Mouse (Mus musculus): Measurements from ENCODE around the gene Evi5l. TPM values are rescaled to one million over a fixed set of nuclear protein-coding genes. Genes with fewer than 3 reads are reported as not detected.

Gene Evi5l
- 5.2 TPM for polyA plus RNA-seq (2014; fragmentation: Illumina TruSeq; extraction: RNeasy Lipid Tissue Mini Kit (QIAGEN cat#74804); ENCODE audit: low read depth, low replicate concordance)

DNA sequence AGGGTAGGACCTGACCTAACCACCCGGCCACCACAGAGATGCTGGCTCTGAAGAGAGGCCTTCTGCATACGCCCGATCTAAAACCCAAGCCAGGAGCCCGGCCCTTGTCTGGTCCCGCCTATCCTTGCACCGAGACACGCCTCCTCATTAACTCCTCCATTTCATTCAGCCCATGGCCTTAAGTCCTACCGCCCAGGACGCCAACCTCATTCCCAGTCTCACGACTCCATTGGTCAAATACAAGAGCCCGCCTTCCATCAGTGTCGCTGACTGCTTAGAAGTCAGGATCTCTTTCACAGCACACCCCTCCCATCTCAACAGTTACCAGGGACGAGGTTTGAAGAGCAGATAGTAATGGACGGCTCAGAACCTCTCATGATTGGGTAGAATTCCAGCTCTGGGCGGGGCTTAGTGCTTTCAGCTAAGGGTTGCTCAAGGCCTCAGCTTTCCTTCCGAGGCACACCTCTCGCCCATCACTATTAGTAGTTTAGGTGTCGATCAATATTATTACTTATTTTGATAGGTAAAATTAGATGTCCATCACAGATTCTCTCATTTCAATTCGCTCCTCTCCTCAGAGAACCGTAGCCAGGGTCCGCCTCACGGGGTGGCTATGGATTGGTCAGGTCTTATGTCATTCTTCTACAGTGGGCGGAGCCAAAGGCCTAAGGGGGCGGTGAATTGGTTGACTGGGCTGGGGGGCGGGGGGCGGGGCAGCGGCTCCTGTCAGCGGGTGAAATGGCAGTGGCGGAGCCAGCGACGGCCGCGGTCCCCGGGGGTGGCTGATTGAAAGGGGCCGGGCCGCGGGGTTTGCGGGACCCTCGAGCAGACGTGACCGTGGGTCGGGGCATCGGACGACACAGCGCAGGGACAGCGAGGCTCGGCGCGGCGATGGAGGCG is at the start of gene Evi5l:
Gene Evi5l, plus strand, starts transcription at position 716 of the 900 bp plus-strand sequence.

GRCm38 (mm10) chr8:4133798-4134197 is 32.6 kb upstream of the Evi5l start, which contains the start of gene Cd209g:
Cd209g (plus strand) TSS chr8:4134098.

GRCm38 (mm10) chr8:4216791-4217621 is 50.6 kb downstream of the Evi5l start, which contains the start of gene Prr36:
Prr36 (minus strand) TSS chr8:4217459.

GRCm38 (mm10) chr8:4226739-4227347 is 60.5 kb downstream of the Evi5l start, which contains the start of gene Lrrc8e:
Lrrc8e (plus strand) TSS chr8:4226827.

GRCm38 (mm10) chr8:4238434-4239192 is 72.2 kb downstream of the Evi5l start, which contains the start of the genes Map2k7 and Gm49320:
Map2k7 (plus strand) TSS chr8:4238740.
Gm49320 (plus strand) TSS chr8:4238865.

DNA sequence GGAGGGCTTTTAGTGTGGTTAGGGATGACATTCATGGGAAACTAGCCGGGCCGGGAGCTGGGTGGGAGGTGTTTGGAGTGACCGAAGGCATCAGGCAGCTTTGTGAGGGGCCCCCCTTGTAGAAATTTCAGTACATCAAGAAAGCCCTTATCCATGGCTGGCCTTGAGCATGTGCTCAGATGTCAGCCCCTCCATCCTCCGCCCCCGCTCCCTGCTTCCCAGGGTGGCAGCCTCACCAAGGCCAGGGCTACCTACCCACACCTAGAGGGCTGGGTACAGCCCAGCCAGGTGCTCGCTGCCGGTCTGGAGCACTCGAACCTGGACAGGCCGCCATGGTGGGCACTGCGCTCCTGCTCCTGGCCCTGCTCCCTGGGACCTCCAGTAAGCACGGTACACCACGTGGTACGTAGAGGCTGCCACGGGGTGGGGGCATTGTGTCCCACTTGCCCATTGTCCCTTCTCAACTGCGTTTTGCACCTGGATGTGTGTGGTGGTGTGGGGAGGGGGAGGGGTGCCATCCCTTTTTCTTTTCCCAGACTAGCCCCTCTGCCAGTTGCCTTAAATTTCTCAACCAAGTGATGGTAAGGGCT is 81.7 kb downstream of the Evi5l start, which contains the start of gene Tgfbr3l:
Gene Tgfbr3l, plus strand, starts transcription at position 264 of the 590 bp plus-strand sequence.

GRCm38 (mm10) chr8:4252934-4253841 is 86.8 kb downstream of the Evi5l start, which contains the start of gene Snapc2:
Snapc2 (plus strand) TSS chr8:4253080.

GRCm38 (mm10) chr8:4259125-4259804 is 92.9 kb downstream of the Evi5l start, which contains the start of gene Ctxn1:
Ctxn1 (minus strand) TSS chr8:4259274.

Other genes with a start within 250 kb of the Evi5l start
- 0.58 TPM for gene Cd209b, start 239.7 kb upstream of the Evi5l start, polyA plus RNA-seq (2014; fragmentation: Illumina TruSeq; extraction: RNeasy Lipid Tissue Mini Kit (QIAGEN cat#74804); ENCODE audit: low read depth, low replicate concordance)
- gene Cd209c, start 211.8 kb upstream of the Evi5l start, polyA plus RNA-seq (2014; fragmentation: Illumina TruSeq; extraction: RNeasy Lipid Tissue Mini Kit (QIAGEN cat#74804); ENCODE audit: low read depth, low replicate concordance) = not detected
- 0.41 TPM for gene Cd209f, start 60.7 kb upstream of the Evi5l start, polyA plus RNA-seq (2014; fragmentation: Illumina TruSeq; extraction: RNeasy Lipid Tissue Mini Kit (QIAGEN cat#74804); ENCODE audit: low read depth, low replicate concordance)
- gene Cd209g, start 32.5 kb upstream of the Evi5l start, polyA plus RNA-seq (2014; fragmentation: Illumina TruSeq; extraction: RNeasy Lipid Tissue Mini Kit (QIAGEN cat#74804); ENCODE audit: low read depth, low replicate concordance) = not detected
- gene Prr36, start 50.9 kb downstream of the Evi5l start, polyA plus RNA-seq (2014; fragmentation: Illumina TruSeq; extraction: RNeasy Lipid Tissue Mini Kit (QIAGEN cat#74804); ENCODE audit: low read depth, low replicate concordance) = 0.52 TPM
- gene Lrrc8e, start 60.3 kb downstream of the Evi5l start, polyA plus RNA-seq (2014; fragmentation: Illumina TruSeq; extraction: RNeasy Lipid Tissue Mini Kit (QIAGEN cat#74804); ENCODE audit: low read depth, low replicate concordance) = 10.5 TPM
- 8.6 TPM for gene Map2k7, start 72.2 kb downstream of the Evi5l start, polyA plus RNA-seq (2014; fragmentation: Illumina TruSeq; extraction: RNeasy Lipid Tissue Mini Kit (QIAGEN cat#74804); ENCODE audit: low read depth, low replicate concordance)
- gene Gm49320, start 72.3 kb downstream of the Evi5l start, polyA plus RNA-seq (2014; fragmentation: Illumina TruSeq; extraction: RNeasy Lipid Tissue Mini Kit (QIAGEN cat#74804); ENCODE audit: low read depth, low replicate concordance) = not detected
- 4.7 TPM for gene Tgfbr3l, start 81.6 kb downstream of the Evi5l start, polyA plus RNA-seq (2014; fragmentation: Illumina TruSeq; extraction: RNeasy Lipid Tissue Mini Kit (QIAGEN cat#74804); ENCODE audit: low read depth, low replicate concordance)
- gene Snapc2, start 86.5 kb downstream of the Evi5l start, polyA plus RNA-seq (2014; fragmentation: Illumina TruSeq; extraction: RNeasy Lipid Tissue Mini Kit (QIAGEN cat#74804); ENCODE audit: low read depth, low replicate concordance) = 3.6 TPM
- gene Ctxn1, start 92.7 kb downstream of the Evi5l start, polyA plus RNA-seq (2014; fragmentation: Illumina TruSeq; extraction: RNeasy Lipid Tissue Mini Kit (QIAGEN cat#74804); ENCODE audit: low read depth, low replicate concordance) = 0.70 TPM
- 171 TPM for gene Timm44, start 109.3 kb downstream of the Evi5l start, polyA plus RNA-seq (2014; fragmentation: Illumina TruSeq; extraction: RNeasy Lipid Tissue Mini Kit (QIAGEN cat#74804); ENCODE audit: low read depth, low replicate concordance)
- gene Ccl25, start 158.6 kb downstream of the Evi5l start, polyA plus RNA-seq (2014; fragmentation: Illumina TruSeq; extraction: RNeasy Lipid Tissue Mini Kit (QIAGEN cat#74804); ENCODE audit: low read depth, low replicate concordance) = 17.8 TPM
- 66.2 TPM for gene Elavl1, start 158.8 kb downstream of the Evi5l start, polyA plus RNA-seq (2014; fragmentation: Illumina TruSeq; extraction: RNeasy Lipid Tissue Mini Kit (QIAGEN cat#74804); ENCODE audit: low read depth, low replicate concordance)